Comparison of ENCODE assay signal across 23 mouse cellular contexts in genomic region chr9:123359981-123360380, GRCm38 (mm10).
"Had no signal": no experiment of that assay in that cellular context is flagged by ENCODE, and none has a peak within 500 bp of the region (broad histone marks: within the 10 kb centered on the region; RNA-seq: fewer than 3 reads in every experiment).

No protein-coding gene starts in this region.

- H3K4me1 ChIP-seq: hindbrain, embryonic 12.5 days; intestine, embryonic 15.5 days; limb, embryonic 10.5 days; limb, embryonic 12.5 days; liver, embryonic 13.5 days; liver, embryonic 15.5 days had no signal

- H3K27ac ChIP-seq: hindbrain, embryonic 12.5 days; hindbrain, embryonic 14.5 days; intestine, embryonic 15.5 days; layer of hippocampus, adult 2 months; left cerebral cortex, adult 2 months; limb, embryonic 10.5 days; limb, embryonic 12.5 days; liver, embryonic 13.5 days; liver, embryonic 15.5 days had no signal

- H3K4me3 ChIP-seq: hindbrain, embryonic 12.5 days; intestine, embryonic 15.5 days; layer of hippocampus, adult 2 months; left cerebral cortex, adult 2 months; limb, embryonic 10.5 days; limb, embryonic 12.5 days; liver, embryonic 13.5 days; liver, embryonic 15.5 days had no signal

- ATAC-seq: hindbrain, embryonic 16.5 days; inflammation-experienced regulatory T-cells, adult 6 months; intestine, embryonic 15.5 days; intestine, postnatal 0 days had no signal

- H3K27me3 ChIP-seq: hindbrain, embryonic 12.5 days; intestine, embryonic 15.5 days; limb, embryonic 12.5 days; liver, embryonic 13.5 days; liver, embryonic 15.5 days had no signal

- H3K4me2 ChIP-seq: hindbrain, embryonic 12.5 days; hindbrain, embryonic 14.5 days; intestine, embryonic 15.5 days; limb, embryonic 12.5 days; liver, embryonic 11.5 days; liver, embryonic 13.5 days; liver, embryonic 15.5 days had no signal

- DNase-seq: gastrocnemius, postnatal 14 days; gastrocnemius, postnatal 36 days; heart, adult 18-20 months; heart, postnatal 36 days; kidney, adult 18-20 months; kidney, adult 8-10 months; kidney, postnatal 10 days; kidney, postnatal 25 days; kidney, postnatal 4 days; liver; liver, embryonic 13.5 days had no signal

- H3K9me3 ChIP-seq: hindbrain, embryonic 12.5 days; intestine, embryonic 15.5 days; limb, embryonic 10.5 days; limb, embryonic 12.5 days; liver, embryonic 13.5 days; liver, embryonic 15.5 days had no signal

- H3K36me3 ChIP-seq: hindbrain, embryonic 12.5 days; intestine, embryonic 15.5 days; limb, embryonic 10.5 days; limb, embryonic 12.5 days; liver, embryonic 13.5 days; liver, embryonic 15.5 days had no signal

- H3K9ac ChIP-seq: hindbrain, embryonic 12.5 days; hindbrain, embryonic 14.5 days; intestine, embryonic 15.5 days; limb, embryonic 12.5 days; liver, embryonic 13.5 days; liver, embryonic 15.5 days had no signal
